Mouse (Mus musculus): Measurements from ENCODE around the gene Nop14.

Nop14 gene

GRCm38 (mm10) chr5:34659686-34660590 lies at the start of gene Nop14, which contains the start of gene Grk4:
TSS of gene Nop14 (minus strand) at chr5:34660148.
TSS of gene Grk4 (plus strand) at chr5:34660379.
- peak; percentile 99 for DNase-seq

- no peak for DNase-seq
Measured at GRCm38 (mm10) chr5:34708436-34708835, 48.5 kb upstream of the Nop14 start.

DNA sequence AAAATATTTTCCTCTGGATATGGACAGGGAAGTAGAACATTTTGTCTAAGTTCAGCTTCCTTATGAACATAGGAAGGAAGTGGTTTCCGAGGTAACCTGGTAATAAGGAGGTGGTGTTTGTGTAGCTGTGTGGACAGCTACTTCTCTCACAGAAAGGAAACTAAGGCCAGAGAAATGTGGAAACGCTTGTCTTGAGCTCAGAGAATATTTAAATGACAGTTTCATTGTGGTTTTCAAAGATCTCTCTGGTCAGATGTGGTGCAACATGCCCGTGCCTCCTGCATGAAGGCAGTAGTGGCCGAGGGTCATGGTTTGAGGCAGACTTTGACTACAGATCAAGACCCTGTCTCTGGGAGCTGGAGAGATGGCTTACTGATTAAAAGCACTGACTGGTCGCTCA lies 35.6 kb upstream of the Nop14 start:
- no peak for DNase-seq

DNA sequence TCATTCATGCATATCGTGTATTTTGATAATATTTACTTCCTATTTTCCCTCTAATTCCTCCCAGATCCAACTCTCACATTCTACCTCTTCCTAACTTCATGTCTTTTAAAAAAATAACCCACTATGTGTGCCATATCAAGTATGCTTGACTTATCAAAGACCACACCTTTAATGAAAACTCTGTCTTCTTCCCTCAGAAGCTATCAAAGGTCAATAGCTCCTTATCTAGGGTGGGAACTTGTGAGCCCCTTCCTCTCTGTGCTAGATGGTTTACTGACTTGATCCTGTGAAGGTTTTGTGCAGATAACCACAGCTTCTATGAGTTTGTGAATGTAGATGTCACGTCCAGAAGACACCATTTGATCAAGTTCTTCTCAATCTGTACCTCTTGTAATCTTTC lies 32.8 kb upstream of the Nop14 start:
- DNase-seq, result no peak

GRCm38 (mm10) chr5:34689868-34690267 lies 29.9 kb upstream of the Nop14 start:
- DNase-seq, result no peak

GRCm38 (mm10) chr5:34670280-34670679 lies 10.3 kb upstream of the Nop14 start:
- no peak for DNase-seq

DNA sequence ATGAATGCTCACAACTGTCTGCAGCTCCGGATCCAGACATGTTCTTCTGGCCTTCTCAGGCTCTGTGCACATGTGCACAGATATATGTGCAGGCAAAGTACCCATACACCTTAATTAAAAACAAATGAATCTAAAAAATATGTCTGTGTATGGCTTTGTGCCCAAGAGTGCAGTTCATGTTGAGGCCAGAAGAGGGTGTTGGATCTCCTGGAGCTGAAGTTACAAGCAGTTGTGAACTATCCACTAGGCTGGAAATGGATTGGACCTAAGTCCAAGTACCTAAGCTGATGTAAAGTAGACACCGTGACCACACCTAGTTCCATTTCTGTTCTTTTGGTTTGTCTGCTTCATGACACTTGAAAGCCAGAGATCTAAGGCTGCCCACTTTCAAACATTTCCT lies 9.5 kb upstream of the Nop14 start:
- no peak for DNase-seq

DNA sequence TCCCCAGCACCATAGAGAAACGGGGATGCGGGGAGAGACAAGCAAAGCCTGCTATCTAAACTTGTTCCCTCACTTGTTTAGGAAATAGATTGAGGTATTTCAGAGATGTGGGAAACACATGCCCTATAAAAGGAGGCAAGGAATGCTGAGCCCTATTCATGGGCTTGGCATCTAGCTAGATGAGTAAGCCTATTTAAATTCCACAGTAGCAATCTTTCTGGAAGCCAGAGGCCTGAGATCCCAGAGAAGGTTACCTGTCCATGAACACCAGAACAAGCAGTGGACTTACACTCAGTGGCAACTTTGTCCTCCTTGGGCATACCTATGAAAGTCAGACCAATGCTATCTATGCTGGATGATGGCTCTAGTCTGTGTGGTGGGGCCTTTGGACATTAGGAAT lies 3.3 kb upstream of the Nop14 start:
- no peak for DNase-seq

DNA sequence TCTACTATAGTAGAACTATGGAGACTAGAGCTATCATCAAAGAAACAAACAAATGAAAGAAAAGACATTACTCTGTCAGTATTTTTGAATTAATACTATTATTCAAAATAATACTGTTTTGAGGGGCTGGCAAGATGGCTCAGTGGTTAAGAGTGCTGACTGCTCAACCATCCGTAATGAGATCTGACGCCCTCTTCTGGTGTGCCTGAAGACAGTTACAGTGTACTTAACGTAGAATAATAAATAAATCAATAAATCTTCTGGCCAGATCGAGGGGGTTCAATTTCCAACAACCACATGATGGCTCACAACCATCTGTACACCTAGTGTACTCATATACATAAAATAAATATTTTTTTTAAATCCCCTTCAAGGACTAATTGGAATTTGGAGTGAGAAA lies 2.0 kb upstream of the Nop14 start:
- DNase-seq, result no peak

- no peak for DNase-seq
Measured at GRCm38 (mm10) chr5:34660591-34661130, 713 bp upstream of the Nop14 start.

DNA sequence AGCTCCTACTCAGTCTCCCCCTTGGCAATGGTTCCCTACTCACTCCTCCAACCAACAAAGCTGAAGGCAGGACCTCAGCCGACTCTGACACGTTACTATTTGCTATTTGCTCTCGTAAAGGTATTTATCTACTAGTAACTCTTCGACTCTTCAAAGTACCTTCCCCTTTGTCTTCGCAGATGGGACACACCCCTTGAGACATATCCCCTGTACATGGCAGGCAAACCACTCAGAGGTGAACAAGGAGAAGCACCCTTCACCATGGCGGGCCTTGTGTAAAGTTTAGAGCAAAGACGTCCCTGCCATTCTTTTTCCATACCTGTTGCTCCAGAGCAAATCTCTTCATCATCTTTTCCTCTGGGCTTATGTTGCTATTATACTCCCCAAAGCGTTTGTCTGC lies 2.4 kb downstream of the Nop14 start:
- DNase-seq, result no peak

DNA sequence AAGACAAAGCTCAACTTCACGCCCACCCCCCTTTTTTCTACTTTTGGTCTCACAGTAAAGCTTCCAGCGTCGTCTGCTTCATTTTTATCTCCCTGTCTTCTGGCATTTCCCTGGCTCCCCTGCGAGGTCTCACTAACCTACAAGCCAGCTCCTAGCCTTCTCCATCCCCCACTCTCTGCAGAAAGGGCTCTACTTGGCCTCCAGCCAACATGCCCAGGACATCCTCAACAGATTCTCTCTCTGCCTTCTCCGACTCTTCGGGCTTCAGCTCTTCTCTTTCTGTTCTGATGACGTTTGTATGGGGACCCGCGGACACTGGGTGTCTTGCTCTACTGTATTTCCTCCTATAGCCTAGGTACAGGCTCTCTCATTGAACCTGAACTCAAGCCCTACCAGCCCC lies 5.1 kb downstream of the Nop14 start:
- DNase-seq, result no peak

GRCm38 (mm10) chr5:34652961-34653360 lies 7.0 kb downstream of the Nop14 start:
- DNase-seq, result no peak

GRCm38 (mm10) chr5:34647581-34647980 lies 12.4 kb downstream of the Nop14 start:
- DNase-seq, result peak; percentile 86

DNA sequence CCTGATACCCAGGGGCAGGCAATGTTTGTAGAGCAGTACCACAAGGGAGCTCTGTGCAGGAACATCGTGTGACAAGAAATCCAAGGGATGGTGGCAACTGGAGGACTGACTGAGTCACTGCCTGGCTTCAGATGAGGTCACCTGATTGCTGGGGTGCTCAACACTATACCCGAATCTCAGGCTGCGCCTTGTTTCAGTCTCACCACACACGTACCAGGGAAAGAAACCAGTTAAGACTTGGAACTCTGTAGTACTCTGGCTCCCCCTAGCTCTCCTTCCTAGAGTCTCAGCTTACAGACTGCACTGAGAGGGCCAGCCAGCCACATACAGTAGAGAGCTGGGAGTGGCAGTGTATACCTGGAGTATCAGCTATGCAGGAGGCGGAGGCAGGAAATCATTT lies 17.0 kb downstream of the Nop14 start:
- DNase-seq, result peak; percentile 57

GRCm38 (mm10) chr5:34641991-34642390 lies 18.0 kb downstream of the Nop14 start:
- DNase-seq, result no peak

- no peak for DNase-seq
Measured at GRCm38 (mm10) chr5:34637591-34638156, 22.3 kb downstream of the Nop14 start.

DNA sequence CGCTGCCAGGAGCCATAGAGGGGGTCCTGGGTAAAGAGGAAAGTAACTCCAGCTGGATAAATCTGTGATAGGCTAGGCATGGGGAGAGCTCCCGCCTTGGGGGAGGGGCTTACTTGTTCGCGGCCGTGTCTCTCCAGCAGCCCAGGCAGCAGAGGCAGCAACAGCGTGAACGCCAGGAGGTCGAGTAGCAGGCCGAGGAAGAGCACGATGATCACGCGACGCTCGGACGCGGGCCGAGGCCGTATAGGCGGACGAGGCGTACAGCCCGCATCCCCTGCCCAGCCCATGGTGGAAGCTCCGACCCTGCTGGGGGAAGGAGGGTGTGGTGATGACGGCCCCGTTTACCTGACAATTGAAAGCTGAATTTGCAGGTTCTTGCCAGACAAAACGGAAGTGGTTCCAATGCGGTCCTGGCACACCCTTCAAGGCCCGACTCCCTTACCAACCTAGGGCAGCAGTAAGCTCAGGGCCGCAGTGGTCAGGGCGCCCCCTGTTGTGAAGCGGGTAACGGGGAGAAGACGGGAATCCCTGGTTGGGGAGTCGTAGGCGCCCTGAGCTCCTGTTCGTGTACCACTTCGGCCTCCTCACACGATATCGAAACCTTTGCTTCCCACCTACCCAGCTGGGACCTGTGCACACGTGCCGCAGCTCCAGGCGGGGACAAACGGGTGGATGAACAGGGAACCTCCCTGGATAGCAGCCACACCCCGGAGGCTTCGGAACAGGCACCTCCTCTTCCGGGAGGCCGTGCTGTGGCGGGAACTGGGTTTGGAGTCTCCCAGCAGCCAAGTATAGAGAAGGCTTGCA lies 23.3 kb downstream of the Nop14 start, which contains the start of gene Mfsd10:
Gene Mfsd10 (minus strand): TSS at position 732 of the 807 bp plus-strand sequence.
- DNase-seq, result peak; percentile 86

GRCm38 (mm10) chr5:34635665-34636192 lies 24.2 kb downstream of the Nop14 start:
- DNase-seq, result peak; percentile 37

- DNase-seq, result peak; percentile 17
Measured at GRCm38 (mm10) chr5:34634746-34635400, 25.1 kb downstream of the Nop14 start.

GRCm38 (mm10) chr5:34633641-34634040 lies 26.3 kb downstream of the Nop14 start:
- DNase-seq, result peak; percentile 31

- DNase-seq, result no peak
Measured at GRCm38 (mm10) chr5:34632996-34633395, 27.0 kb downstream of the Nop14 start.

All from thymus, postnatal 4 days (tissue).